Mouse (Mus musculus) A20 (cell line): Measurements from ENCODE around the gene Vpreb3.

Experiments used
- DNase-seq: peaks from one replicate; pipeline ENCODE4 v3.0.0-alpha.2; 2011; ENCODE audit warnings: low read depth, low spot score

Vpreb3 gene

DNA sequence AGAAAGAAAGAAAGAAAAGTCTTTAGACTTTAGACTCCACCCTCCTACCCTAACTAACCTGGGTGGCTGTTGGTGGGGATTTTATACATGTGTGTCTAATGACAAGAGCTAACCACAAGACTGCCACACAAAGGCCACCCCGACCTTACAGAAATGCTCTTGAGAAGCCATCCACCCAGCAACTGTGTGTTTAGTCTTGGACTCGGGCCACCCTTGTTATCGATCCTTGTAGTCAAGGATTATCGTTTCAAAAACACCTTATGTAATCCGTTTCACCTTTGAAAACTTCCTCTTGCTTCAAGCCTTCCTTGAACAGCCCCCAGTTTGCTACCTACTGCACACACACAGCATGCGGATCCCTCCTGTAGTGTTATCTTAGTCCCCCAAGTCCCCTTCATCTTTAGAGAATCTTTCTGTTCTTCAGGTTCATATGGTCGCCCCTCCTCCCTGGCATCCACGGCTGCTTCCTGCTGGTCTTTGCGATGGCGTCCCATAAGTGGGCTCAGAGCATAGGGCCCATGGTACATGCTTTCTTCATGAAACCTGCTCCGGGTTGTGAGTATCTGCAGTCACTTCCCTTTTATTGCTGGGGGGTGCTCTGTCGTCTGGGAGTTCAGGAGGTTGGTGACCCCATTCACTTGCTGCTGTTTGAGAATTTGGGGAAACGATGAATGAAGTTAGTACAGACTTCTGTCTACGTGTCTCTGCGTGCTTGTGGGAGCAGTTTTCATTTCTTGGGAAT lies at the start of gene Vpreb3:
TSS of gene Vpreb3 (plus strand) at position 322 of the 742 bp plus-strand sequence.
- DNase-seq, result no peak

DNA sequence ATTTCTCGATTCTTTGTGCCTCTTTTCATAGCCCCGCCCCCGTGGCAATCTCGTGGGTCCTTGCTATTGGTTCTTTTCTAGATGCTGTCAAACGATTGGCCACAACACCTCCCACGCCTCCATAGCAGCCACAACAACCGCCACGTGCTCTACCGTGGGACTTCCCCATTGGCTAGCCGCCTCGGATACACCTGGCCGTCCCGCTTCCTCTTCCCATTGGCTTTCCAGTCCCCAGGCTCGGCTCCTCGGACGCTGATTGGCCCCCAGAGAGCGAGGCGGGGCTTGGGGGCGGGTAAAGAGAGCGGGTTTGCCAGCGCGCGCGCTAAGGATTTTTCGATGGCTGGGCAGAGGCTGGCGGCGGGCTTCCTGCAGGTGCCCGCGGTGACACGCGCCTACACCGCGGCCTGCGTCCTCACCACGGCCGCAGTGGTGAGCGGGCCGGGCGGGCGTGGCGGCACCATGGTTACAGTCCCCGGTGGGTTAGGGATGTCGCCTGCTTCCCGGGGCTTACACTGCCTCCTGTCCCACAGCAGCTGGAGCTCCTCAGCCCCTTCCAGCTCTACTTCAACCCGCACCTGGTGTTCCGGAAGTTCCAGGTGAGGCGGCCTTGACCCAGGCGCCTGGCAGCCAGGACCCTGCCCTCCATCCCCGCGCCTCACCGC lies 49.6 kb upstream of the Vpreb3 start, which contains the start of gene Derl3:
TSS of gene Derl3 (plus strand) at position 325 of the 662 bp plus-strand sequence.
- DNase-seq, result peak; percentile 99

- peak; percentile 48 for DNase-seq
Observed at GRCm38 (mm10) chr10:75894601-75895000, 48.3 kb upstream of the Vpreb3 start.

DNA sequence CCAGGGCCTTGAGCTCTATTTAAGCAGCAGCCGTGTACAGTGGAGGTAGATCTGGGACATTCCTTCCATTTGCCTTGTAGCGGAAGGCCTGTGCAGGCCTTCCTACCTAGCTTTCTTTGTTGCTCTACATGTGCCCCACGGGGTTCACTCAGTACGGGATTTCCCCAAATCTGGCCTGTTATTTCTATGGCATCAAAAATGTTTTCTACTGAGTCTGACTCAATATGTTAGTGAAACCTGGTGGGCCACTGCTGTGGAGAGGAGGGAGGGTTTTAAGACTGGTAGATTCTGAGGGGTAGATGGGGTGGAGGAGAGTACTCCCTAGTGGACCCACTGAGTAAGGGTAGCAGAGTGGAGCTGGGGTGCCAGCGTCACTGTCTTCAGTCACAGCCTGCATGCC lies 47.1 kb upstream of the Vpreb3 start:
- peak; percentile 11 for DNase-seq

DNA sequence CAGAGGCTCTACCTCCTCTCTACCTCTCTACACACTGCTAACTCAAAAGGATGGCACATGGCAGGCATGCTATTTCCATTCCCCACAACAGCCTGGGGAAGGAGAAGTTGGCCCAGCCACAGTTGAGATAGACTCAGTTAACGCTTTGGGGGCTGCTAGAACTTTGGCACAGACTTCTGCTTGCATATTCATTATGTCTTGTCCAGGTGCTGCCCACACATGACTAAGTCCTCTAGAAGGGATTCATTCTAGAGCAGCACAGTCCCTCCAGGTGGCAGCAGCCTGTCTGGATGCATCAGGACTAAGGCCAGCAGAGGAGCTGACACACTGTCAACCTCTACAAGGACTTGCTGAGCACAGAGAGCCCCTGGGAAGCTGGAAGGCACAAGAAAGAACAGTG lies 46.6 kb upstream of the Vpreb3 start:
- DNase-seq, result peak; percentile 37

DNA sequence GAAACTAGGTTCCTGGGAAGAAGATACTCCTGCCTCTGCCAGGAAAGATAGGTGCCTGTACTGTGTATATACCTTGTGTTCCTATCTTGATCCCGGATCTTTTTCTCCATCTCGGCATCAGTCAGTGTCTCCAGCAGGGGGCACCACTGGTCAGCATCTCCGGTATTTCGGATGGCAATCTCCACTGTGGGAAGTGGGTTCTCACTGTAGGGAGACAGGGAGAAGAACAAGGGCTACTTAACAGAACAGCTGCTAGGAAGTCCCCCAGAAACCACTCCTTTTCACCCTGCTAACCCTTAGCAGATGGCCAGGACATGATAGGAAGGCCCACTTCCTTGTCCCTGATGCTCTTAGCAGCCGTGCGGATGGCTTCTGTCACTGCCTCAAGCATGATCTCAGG lies 45.5 kb upstream of the Vpreb3 start:
- peak; percentile 25 for DNase-seq

DNA sequence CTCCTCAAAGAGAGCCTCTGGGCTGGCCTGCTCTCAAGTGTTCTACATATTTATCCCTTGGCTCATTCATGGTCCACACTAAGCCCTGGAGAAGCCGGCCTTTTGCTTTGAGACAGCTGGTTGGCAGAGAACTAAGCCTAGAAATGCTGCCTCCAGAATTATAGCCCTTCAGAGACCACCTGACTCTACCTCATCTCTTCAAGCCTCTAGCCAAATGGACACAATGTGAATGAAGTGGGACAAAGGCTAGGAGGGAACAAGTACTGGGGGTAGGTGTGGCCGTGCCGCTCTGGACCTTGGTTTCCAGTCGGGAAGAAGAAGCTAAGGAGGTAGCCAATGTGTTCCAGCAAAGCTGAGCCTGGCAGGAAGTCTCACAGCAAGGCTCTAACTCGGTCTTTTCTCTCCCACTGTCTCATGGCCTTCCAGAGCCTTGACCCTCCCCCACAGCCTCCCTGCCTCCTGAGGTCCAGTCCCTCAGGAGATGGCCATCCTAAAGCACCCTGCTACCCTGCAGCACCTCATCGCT lies 44.8 kb upstream of the Vpreb3 start:
- DNase-seq, result no peak

DNA sequence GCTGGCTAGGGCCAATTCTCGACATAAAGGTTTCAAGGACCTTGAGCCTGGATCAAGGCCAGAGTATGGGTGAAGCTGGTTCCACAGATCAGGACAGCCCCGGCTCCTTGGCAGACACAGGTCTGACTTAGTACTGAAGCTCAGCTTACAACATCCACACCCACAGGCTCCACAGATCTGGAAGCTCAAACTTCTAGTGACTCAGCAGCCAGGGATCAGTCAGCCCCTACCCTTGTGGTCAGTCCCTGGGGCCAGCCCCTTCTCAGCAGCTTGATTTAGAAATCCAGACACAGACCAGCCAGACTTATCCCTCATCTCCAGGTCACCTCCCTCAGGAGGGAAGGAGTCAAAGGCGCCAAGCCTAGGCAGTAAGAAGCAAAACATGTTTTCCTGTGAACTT lies 44.0 kb upstream of the Vpreb3 start:
- no peak for DNase-seq

GRCm38 (mm10) chr10:75904391-75904790 lies 38.5 kb upstream of the Vpreb3 start:
- no peak for DNase-seq

- no peak for DNase-seq
Observed at GRCm38 (mm10) chr10:75906882-75907281, 36.0 kb upstream of the Vpreb3 start.

DNA sequence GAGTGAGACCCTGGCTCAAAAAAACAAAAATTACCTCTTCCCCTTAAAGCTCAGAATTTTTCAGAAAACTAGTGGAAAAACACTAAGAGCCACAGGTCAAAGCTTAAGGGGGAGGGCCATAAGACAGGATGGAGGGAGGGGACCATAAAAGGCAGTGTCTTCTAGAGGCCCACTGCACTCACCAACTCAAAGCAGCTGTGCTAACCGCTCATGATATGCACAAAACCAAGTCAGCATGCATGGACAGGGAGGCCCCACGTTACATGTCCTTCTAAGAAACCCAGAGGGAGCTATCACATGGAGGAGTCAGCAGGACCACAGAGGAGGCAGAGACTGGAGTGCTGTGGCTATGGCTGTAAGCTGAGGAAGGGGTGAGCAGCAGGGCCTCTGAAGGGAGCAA lies 32.2 kb upstream of the Vpreb3 start:
- DNase-seq, result no peak

- DNase-seq, result no peak
Observed at GRCm38 (mm10) chr10:75913013-75913589, 29.8 kb upstream of the Vpreb3 start.

- DNase-seq, result no peak
Observed at GRCm38 (mm10) chr10:75915557-75915956, 27.3 kb upstream of the Vpreb3 start.

GRCm38 (mm10) chr10:75916840-75917239 lies 26.0 kb upstream of the Vpreb3 start:
- DNase-seq, result no peak

DNA sequence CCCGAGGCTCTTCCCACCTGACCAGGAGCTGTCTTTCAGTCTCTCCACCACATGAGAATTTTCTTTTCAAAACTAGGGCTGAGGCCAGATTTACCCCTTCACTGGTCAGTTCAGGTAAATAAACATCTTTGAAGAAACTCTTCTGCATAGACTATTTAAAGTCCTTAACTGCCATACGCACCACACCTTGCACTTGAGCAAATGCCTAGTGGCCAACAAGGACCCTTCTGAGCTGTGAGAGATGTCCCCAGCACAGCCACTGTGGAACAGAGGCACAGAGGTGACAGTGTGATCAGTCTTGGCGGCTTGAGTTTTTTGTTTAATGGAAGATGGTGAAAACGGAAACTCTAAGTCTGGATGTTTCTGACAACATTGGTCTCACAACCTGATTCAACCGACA lies 23.8 kb upstream of the Vpreb3 start:
- DNase-seq, result no peak

GRCm38 (mm10) chr10:75921026-75921725 lies 21.7 kb upstream of the Vpreb3 start, which contains the start of gene Smarcb1:
TSS of gene Smarcb1 (minus strand) at chr10:75921617.
- DNase-seq, result peak; percentile 95

GRCm38 (mm10) chr10:75921726-75922560 lies 20.9 kb upstream of the Vpreb3 start:
- DNase-seq, result no peak

DNA sequence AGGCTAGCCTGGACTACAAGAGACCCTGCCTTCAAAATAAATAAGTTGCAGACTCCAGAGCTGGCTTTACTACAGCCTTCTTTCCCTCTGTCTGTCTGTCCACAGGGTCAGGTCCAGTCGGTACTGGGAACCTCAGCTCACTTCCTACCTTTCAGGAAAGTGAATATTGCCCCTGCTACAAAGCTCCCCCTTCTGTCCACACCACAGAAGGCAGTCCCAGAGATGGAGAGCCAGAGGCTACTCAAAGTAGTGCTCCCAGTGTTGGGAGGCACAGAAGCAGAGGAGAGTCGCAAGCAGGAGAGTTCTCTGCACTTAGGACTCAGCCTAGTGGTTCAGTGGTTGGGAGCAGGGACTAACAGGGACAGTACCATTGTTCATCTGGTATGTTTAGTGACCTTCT lies 18.5 kb upstream of the Vpreb3 start:
- peak; percentile 21 for DNase-seq

DNA sequence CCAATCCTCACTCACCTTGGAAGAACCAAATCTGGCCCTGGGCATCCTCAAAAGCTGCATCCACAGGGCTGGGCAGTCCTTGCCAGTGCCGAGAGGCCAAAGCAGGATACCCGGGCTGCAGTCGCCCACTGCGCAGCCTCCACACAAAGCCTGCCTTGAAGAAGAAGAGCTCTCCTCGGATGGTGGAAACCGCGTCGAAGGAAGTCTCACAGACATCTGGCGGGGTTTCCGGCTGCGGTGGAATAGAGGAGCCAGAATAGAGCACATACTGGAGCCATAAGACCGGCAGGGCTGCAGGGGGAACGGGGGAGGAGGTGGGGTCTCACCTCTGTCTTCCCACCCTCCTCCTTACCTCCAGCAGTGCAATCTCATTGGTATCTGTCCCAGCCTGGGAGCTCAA lies 16.5 kb upstream of the Vpreb3 start:
- DNase-seq, result no peak

- DNase-seq, result no peak
Observed at GRCm38 (mm10) chr10:75930304-75930703, 12.6 kb upstream of the Vpreb3 start.

DNA sequence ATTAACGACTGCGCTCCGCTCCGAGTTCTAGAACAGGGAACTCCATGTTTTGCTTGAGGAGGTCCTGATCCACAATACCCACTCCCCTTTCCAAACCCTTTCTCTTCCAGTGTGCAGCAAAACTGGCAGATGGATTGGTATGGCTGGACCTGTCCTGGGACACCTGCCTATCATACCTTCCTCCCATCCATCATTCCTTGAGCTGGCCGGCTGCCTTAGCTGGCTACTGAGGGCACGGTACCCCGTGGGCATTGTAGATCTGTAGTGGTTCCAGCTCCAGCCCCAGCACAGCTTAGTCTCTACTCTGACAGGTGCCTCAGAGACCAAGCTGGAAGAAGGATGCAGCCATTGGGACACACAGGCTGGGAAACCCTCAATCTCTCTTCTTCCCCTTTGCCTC lies 11.5 kb upstream of the Vpreb3 start:
- DNase-seq, result no peak
